ENCODE assay signal across 19 mouse cellular contexts in genomic region chr2:21946484-21946883, GRCm38 (mm10).
A peak's percentile ranks its signal among the peaks of the same experiment; 100 is the strongest.
DNase-seq lines count a peak whose midpoint lies in the region; ATAC-seq lines count a peak whose summit lies in the region.
"Had no signal": no experiment of that assay in that cellular context is flagged by ENCODE, and none has a peak within 500 bp of the region (broad histone marks: within the 10 kb centered on the region; RNA-seq: fewer than 3 reads in every experiment).

No protein-coding gene starts in this region.

- H3K9me3 ChIP-seq in midbrain, embryonic 15.5 days: no peaks in the 10 kb centered on the region
- H3K9me3 ChIP-seq in midbrain, embryonic 14.5 days (ENCODE audit: control insufficient read depth, low read length): no peaks in the 10 kb centered on the region
- 0 out of 2 replicates have a peak, but pooled peaks cover 2% of the 10 kb centered on the region for H3K9me3 ChIP-seq in midbrain, embryonic 16.5 days (replicated peaks; ENCODE audit: control insufficient read depth, low read length, poor library complexity, severe bottlenecking)
- H3K9me3 ChIP-seq in midbrain, embryonic 13.5 days: no peaks in the 10 kb centered on the region
- H3K9me3 ChIP-seq: G1E had no signal

- no peak overlapping the region for H3K4me3 ChIP-seq in midbrain, embryonic 15.5 days
- no peak overlapping the region for H3K4me3 ChIP-seq in midbrain, embryonic 14.5 days (replicated peaks; ENCODE audit: low read depth, low read length)
- H3K4me3 ChIP-seq in midbrain, embryonic 16.5 days (ENCODE audit: low read depth, low read length): no peak overlapping the region
- no peak overlapping the region for H3K4me3 ChIP-seq in midbrain, embryonic 13.5 days (replicated peaks)

- no peak overlapping the region for H3K4me2 ChIP-seq in midbrain, embryonic 15.5 days
- no peak overlapping the region for H3K4me2 ChIP-seq in midbrain, embryonic 14.5 days (ENCODE audit: low read length)
- no peak overlapping the region for H3K4me2 ChIP-seq in midbrain, embryonic 16.5 days (ENCODE audit: low read length)
- H3K4me2 ChIP-seq in midbrain, embryonic 13.5 days (replicated peaks): no peak overlapping the region

- peak; percentile 59; the same call in 1 of the 2 replicates for ATAC-seq in midbrain, embryonic 15.5 days (replicated peaks)
- no peak for ATAC-seq in midbrain, embryonic 14.5 days (ENCODE audit: low FRiP score, low TSS enrichment)
- peak; percentile 75 for ATAC-seq in midbrain, embryonic 16.5 days
- no peak for ATAC-seq in midbrain, embryonic 13.5 days
- ATAC-seq: activated CD4-positive, CD25-positive, alpha-beta regulatory T cell, adult 4 months; CD4-positive, CD25-positive, alpha-beta regulatory T cell, adult 4 months; Patski had no signal

- no peaks in the 10 kb centered on the region for H3K36me3 ChIP-seq in midbrain, embryonic 15.5 days (replicated peaks)
- H3K36me3 ChIP-seq in midbrain, embryonic 14.5 days (ENCODE audit: control insufficient read depth, insufficient read depth, low read length): no peaks in the 10 kb centered on the region
- no peaks in the 10 kb centered on the region for H3K36me3 ChIP-seq in midbrain, embryonic 16.5 days (ENCODE audit: control insufficient read depth, insufficient read depth, low read length)
- H3K36me3 ChIP-seq in midbrain, embryonic 13.5 days: no peaks in the 10 kb centered on the region
- H3K36me3 ChIP-seq: G1E had no signal

- H3K4me1 ChIP-seq in midbrain, embryonic 15.5 days: no peaks in the 10 kb centered on the region
- H3K4me1 ChIP-seq in midbrain, embryonic 14.5 days (ENCODE audit: control insufficient read depth, insufficient read depth, low read length): no peaks in the 10 kb centered on the region
- no peaks in the 10 kb centered on the region for H3K4me1 ChIP-seq in midbrain, embryonic 16.5 days (ENCODE audit: control insufficient read depth, insufficient read depth, low read length)
- no peaks in the 10 kb centered on the region for H3K4me1 ChIP-seq in midbrain, embryonic 13.5 days (replicated peaks)

- H3K27me3 ChIP-seq in midbrain, embryonic 15.5 days (replicated peaks): no peaks in the 10 kb centered on the region
- no peaks in the 10 kb centered on the region for H3K27me3 ChIP-seq in midbrain, embryonic 14.5 days (ENCODE audit: control insufficient read depth, insufficient read depth, low read length)
- H3K27me3 ChIP-seq in midbrain, embryonic 16.5 days (ENCODE audit: control insufficient read depth, insufficient read depth, low read depth, low read length): no peaks in the 10 kb centered on the region
- no peaks in the 10 kb centered on the region for H3K27me3 ChIP-seq in midbrain, embryonic 13.5 days
- H3K27me3 ChIP-seq: CH12.LX, Patski had no signal

- no peak overlapping the region for H3K27ac ChIP-seq in midbrain, embryonic 15.5 days
- no peak overlapping the region for H3K27ac ChIP-seq in midbrain, embryonic 14.5 days (replicated peaks; ENCODE audit: low read depth, low read length)
- H3K27ac ChIP-seq in midbrain, embryonic 16.5 days (ENCODE audit: low read length): peak overlapping the region; percentile 15; the same call in 1 of the 2 replicates
- no peak overlapping the region; the same call in 1 of the 2 replicates for H3K27ac ChIP-seq in midbrain, embryonic 13.5 days

- H3K9ac ChIP-seq in midbrain, embryonic 15.5 days: no peak overlapping the region
- H3K9ac ChIP-seq in midbrain, embryonic 14.5 days (replicated peaks; ENCODE audit: low read length): no peak overlapping the region
- H3K9ac ChIP-seq in midbrain, embryonic 16.5 days (ENCODE audit: low read depth, low read length): no peak overlapping the region
- no peak overlapping the region for H3K9ac ChIP-seq in midbrain, embryonic 13.5 days (replicated peaks)

- 70% methylated on average over 2 of the region's 2 CpGs for WGBS in midbrain, embryonic 15.5 days
- 60% methylated on average over 2 of the region's 2 CpGs for WGBS in midbrain, embryonic 14.5 days
- 64% methylated on average over 2 of the region's 2 CpGs for WGBS in midbrain, embryonic 16.5 days
- WGBS in midbrain, embryonic 13.5 days: 71% methylated on average over 2 of the region's 2 CpGs

- DNase-seq in midbrain, embryonic 14.5 days: no peak
- DNase-seq: adrenal gland, adult 2 months; adrenal gland, adult 8-10 months; adrenal gland, postnatal 10 days; adrenal gland, postnatal 14 days; adrenal gland, postnatal 25 days; adrenal gland, postnatal 36 days; B cell, adult 2 months; cerebellum, adult 11 months; cerebellum, adult 11-12 months; cerebellum, adult 18-20 months had no signal

Comparison
In these comparisons a context has a peak if more than half of its experiments do, and no peak if none do; other contexts are left out.
1. ATAC-seq: peak in midbrain, embryonic 15.5 days (single experiment) and midbrain, embryonic 16.5 days (single experiment); none in midbrain, embryonic 14.5 days (single experiment) and midbrain, embryonic 13.5 days (single experiment).